Mouse (Mus musculus): ENCODE measurements around the gene 4930412O13Rik. TPM values are rescaled to one million over a fixed set of nuclear protein-coding genes. Genes with fewer than 3 reads are reported as not detected.

The 4930412O13Rik gene
- 1 to 10 TPM in 1 of 2 experiments, not detected in 1; 2.0 TPM for polyA plus RNA-seq (2017; shearing (Covaris generic))

GRCm38 (mm10) chr2:9881051-9881591 is at the start of gene 4930412O13Rik:
4930412O13Rik (plus strand) TSS chr2:9881252.

GRCm38 (mm10) chr2:9888913-9889650 is 8.0 kb downstream of the 4930412O13Rik start, which contains the start of gene 9230102O04Rik:
9230102O04Rik (minus strand) TSS chr2:9889540.

DNA sequence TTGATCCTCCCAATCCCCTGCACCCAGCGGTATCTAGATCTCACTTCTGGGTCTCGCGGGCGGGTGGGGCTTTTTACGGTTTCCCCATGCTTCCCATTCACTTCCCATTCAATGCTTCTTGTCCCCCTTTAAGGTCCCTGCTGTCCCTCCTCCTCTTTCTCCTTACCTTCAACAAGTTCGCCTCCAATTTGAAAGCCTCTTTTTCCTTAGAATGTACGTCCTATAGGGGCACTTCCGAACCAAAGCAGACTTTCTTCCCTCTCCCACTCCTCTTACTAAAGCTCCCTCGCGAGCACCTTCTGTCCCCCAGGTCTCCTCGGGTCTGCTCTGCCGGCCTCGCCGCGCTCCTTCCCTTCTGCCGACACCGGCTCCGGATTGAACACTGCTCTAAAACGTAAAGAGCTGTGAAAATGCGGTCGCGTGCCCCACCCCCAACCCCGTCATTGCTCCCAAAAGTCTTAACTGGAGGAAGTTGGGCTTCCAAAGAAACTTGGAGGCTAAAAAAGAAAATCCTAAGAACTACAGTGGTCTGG is 8.7 kb downstream of the 4930412O13Rik start, which contains the start of gene Gata3:
TSS of gene Gata3 (minus strand) at position 384 of the 533 bp plus-strand sequence.

Other genes with a start within 250 kb of the 4930412O13Rik start
- 1 to 10 TPM; 1.3 to 3.3 TPM for gene 9230102O04Rik, start 8.3 kb downstream of the 4930412O13Rik start, polyA plus RNA-seq (2017; shearing (Covaris generic))
- gene Gata3, start 8.8 kb downstream of the 4930412O13Rik start, polyA plus RNA-seq (2017; shearing (Covaris generic)): 100 to 1,000 TPM; 101 to 147 TPM
- 10 to 100 TPM; 15.1 to 20.9 TPM for gene Taf3, start 167.3 kb downstream of the 4930412O13Rik start, polyA plus RNA-seq (2017; shearing (Covaris generic))
- gene Atp5c1, start 199.3 kb downstream of the 4930412O13Rik start, polyA plus RNA-seq (2017; shearing (Covaris generic)): 100 to 1,000 TPM; 513 to 606 TPM
- 10 to 100 TPM; 36.2 to 40.4 TPM for gene Kin, start 199.3 kb downstream of the 4930412O13Rik start, polyA plus RNA-seq (2017; shearing (Covaris generic))